ENCODE assay signal across 8 mouse cellular contexts in the genomic region with DNA sequence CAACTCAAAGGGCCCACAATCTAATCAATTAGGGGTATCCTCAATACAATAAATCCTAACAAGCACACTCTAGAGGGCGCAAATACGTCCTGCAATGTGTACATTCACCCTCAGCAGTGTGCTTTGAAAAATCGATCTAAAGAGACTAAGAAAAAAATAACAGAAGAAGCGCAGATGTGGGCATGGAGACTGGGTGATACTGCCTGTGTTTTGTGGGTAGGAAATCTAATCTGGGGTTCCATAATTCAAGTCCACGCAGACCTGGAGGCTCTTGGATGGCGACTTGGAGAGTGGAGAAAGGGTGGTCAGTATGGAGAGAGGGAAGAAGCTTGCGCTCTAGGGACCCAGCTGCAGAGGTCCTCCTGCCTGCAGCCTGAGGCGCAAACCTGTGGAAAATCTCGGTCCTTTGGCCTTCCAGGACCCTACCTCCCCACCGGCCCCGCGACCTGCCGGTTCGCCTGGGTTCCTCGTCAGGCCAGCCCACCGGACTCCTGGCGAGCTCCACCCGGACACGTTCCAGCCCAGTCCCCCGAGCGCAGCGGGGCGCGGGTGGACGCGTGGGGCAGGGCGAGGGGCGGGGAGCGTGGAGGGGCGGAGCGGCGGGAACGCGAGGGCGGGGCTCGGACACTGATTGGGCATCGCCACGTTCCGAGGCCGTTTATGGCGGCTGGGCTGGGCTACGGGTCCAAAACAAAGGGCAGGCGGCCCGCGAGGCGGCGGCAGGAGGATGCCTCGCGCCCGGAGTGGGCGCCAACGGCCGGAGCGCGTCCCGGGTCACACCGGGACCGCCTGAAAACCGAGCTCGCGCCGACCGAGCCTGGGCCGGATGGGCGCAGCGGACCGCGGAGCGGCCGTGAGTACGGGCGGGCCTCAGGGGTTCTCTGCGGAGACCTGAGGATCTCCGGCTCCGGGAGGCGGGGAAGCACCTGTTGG. TPM values are rescaled to one million over a fixed set of nuclear protein-coding genes. Genes with fewer than 3 reads are reported as not detected.
A peak's percentile ranks its signal among the peaks of the same experiment; 100 is the strongest.
DNase-seq lines count a peak whose midpoint lies in the region; ATAC-seq and TF ChIP-seq lines count a peak whose summit lies in the region.

A gene (plus strand): TSS at position 186 of the 933 bp plus-strand sequence.

- no peaks in the 10 kb centered on the region for H3K79me2 ChIP-seq in CH12.LX (replicated peaks; ENCODE audit: control insufficient read depth, extremely low read depth, insufficient read depth, poor library complexity, severe bottlenecking)

- peak within 1 kb of the TSS; percentile 79 for H3K4me2 ChIP-seq in CH12.LX (ENCODE audit: insufficient read depth, low read depth, poor library complexity, severe bottlenecking)
- H3K4me2 ChIP-seq in forebrain, embryonic 11.5 days (ENCODE audit: low read depth, low read length, severe bottlenecking), result peak within 1 kb of the TSS; percentile 73
- peak within 1 kb of the TSS; percentile 97 for H3K4me2 ChIP-seq in heart, postnatal 0 days (ENCODE audit: low read depth, low read length)
- H3K4me2 ChIP-seq in liver, postnatal 0 days (ENCODE audit: low read depth, low read length), result peak within 1 kb of the TSS; percentile 86
- H3K4me2 ChIP-seq in neural tube, embryonic 14.5 days (ENCODE audit: low read depth, low read length), result peak within 1 kb of the TSS; percentile 71

- peaks cover 5% of the 10 kb centered on the region for H3K9me3 ChIP-seq in CH12.LX (replicated peaks; ENCODE audit: low read length)
- H3K9me3 ChIP-seq in forebrain, embryonic 11.5 days (ENCODE audit: control insufficient read depth, low read length), result no peaks in the 10 kb centered on the region
- H3K9me3 ChIP-seq in heart, postnatal 0 days (replicated peaks; ENCODE audit: control insufficient read depth, low read length), result no peaks in the 10 kb centered on the region
- H3K9me3 ChIP-seq in liver, postnatal 0 days (ENCODE audit: low read length), result no peaks in the 10 kb centered on the region
- H3K9me3 ChIP-seq in neural tube, embryonic 14.5 days (ENCODE audit: control insufficient read depth, low read length), result no peaks in the 10 kb centered on the region

- dilution Hi-C loops in CH12.LX (cut with MboI; ENCODE audit: extremely low pct_ligation_motif_present, extremely low pct_unique_long_range_greater_than_20kb, low sequenced_read_pairs), result no loop called here

- TF ChIP-seq EP300 in CH12.LX (IDR thresholded peaks at IDR 0.05; ENCODE audit: low read length), result no peak
- TF ChIP-seq EP300 in heart, postnatal 0 days (IDR thresholded peaks at IDR 0.05; ENCODE audit: low read depth), result no peak
- no peak for TF ChIP-seq EP300 in liver, postnatal 0 days (IDR thresholded peaks at IDR 0.05; ENCODE audit: low read depth)

- H3K27me3 ChIP-seq in CH12.LX (replicated peaks), result peaks cover 43% of the 10 kb centered on the region
- no peaks in the 10 kb centered on the region for H3K27me3 ChIP-seq in forebrain, embryonic 11.5 days (ENCODE audit: control insufficient read depth, insufficient read depth, low read length)
- no peaks in the 10 kb centered on the region for H3K27me3 ChIP-seq in heart, postnatal 0 days (ENCODE audit: control insufficient read depth, insufficient read depth, low read length)
- no peaks in the 10 kb centered on the region for H3K27me3 ChIP-seq in liver, postnatal 0 days (ENCODE audit: insufficient read depth, low read length)
- H3K27me3 ChIP-seq in neural tube, embryonic 14.5 days (ENCODE audit: control insufficient read depth, insufficient read depth, low read length), result no peaks in the 10 kb centered on the region
- no peaks in the 10 kb centered on the region for H3K27me3 ChIP-seq in testis, adult 2 months (ENCODE audit: control insufficient read depth, insufficient read depth, low read length)

- DNase-seq in CH12.LX (ENCODE audit: extremely low read depth), result peak; percentile 45
- peak; percentile 34 for DNase-seq in c-Kit-positive CD71-negative TER-119-negative erythroid progenitor cells, embryonic 14.5 days (ENCODE audit: low read depth)
- peak; percentile 96 for DNase-seq in forebrain, embryonic 11.5 days (ENCODE audit: low spot score)
- peak; percentile 76 for DNase-seq in heart, postnatal 0 days (ENCODE audit: low spot score)
- DNase-seq in kidney, postnatal 36 days, result peak; percentile 88 to 94
- DNase-seq in liver, postnatal 0 days, result peak; percentile 82

- TF ChIP-seq POLR2A in CH12.LX (IDR thresholded peaks at IDR 0.05; ENCODE audit: low read depth, low read length), result peak; percentile 43; the same call in 1 of the 2 replicates
- peak; percentile 63 for TF ChIP-seq POLR2A in testis, adult 2 months (IDR thresholded peaks at IDR 0.05; ENCODE audit: control insufficient read depth, low read depth, low read length)

- in situ Hi-C loops in CH12.LX (cut with MboI; ENCODE audit: low pct_ligation_motif_present, low pct_unique_long_range_greater_than_20kb, low sequenced_read_pairs), result loop anchor here (10.0 kb wide), 1 partner anchor 145 kb away; no protein-coding TSS in a partner anchor

- TF ChIP-seq CTCF in CH12.LX (conservative IDR thresholded peaks at IDR 0.05 in 1 of 2, IDR thresholded peaks at IDR 0.05 in 1 of 2; ENCODE audit: low read depth in 2 of 2, low read length in 2 of 2), result peak in 1 of 2 experiments; percentile 72; a peak in 2 of 4 replicates
- TF ChIP-seq CTCF in heart, postnatal 0 days (IDR thresholded peaks at IDR 0.05; ENCODE audit: low read depth), result peak; percentile 37; the same call in 1 of the 2 replicates
- peak; percentile 53 for TF ChIP-seq CTCF in liver, postnatal 0 days (IDR thresholded peaks at IDR 0.05; ENCODE audit: low read depth)
- no peak for TF ChIP-seq CTCF in testis, adult 2 months (IDR thresholded peaks at IDR 0.05; ENCODE audit: control insufficient read depth, insufficient read depth, insufficient replicate concordance, low read depth, low read length)

- no peak within 1 kb of the TSS for H3K27ac ChIP-seq in CH12.LX (ENCODE audit: insufficient read depth, low read depth)
- H3K27ac ChIP-seq in forebrain, embryonic 11.5 days (ENCODE audit: low read depth, low read length), result peak within 1 kb of the TSS; percentile 89
- peak within 1 kb of the TSS; percentile 68 for H3K27ac ChIP-seq in heart, postnatal 0 days (ENCODE audit: low read depth)
- H3K27ac ChIP-seq in liver, postnatal 0 days (ENCODE audit: low read depth), result peak within 1 kb of the TSS; percentile 19; the same call in 1 of the 2 replicates
- peak within 1 kb of the TSS; percentile 90 for H3K27ac ChIP-seq in neural tube, embryonic 14.5 days (ENCODE audit: low read depth, low read length)
- H3K27ac ChIP-seq in testis, adult 2 months (ENCODE audit: control insufficient read depth, insufficient read depth, low read depth, low read length), result peak within 1 kb of the TSS; percentile 80

- H3K9ac ChIP-seq in CH12.LX (ENCODE audit: insufficient read depth, low read depth), result peak within 1 kb of the TSS; percentile 69
- peak within 1 kb of the TSS; percentile 97 for H3K9ac ChIP-seq in forebrain, embryonic 11.5 days (ENCODE audit: low read length)
- peak within 1 kb of the TSS; percentile 76 for H3K9ac ChIP-seq in heart, postnatal 0 days (replicated peaks; ENCODE audit: low read depth, low read length)
- peak within 1 kb of the TSS; percentile 52 for H3K9ac ChIP-seq in liver, postnatal 0 days (replicated peaks)
- H3K9ac ChIP-seq in neural tube, embryonic 14.5 days (replicated peaks; ENCODE audit: low read depth, low read length), result peak within 1 kb of the TSS; percentile 85

- peak; percentile 21 for TF ChIP-seq RAD21 in CH12.LX (IDR thresholded peaks at IDR 0.05; ENCODE audit: low read depth, low read length)

- peak within 1 kb of the TSS; percentile 55 to 66 (median 62) for H3K4me3 ChIP-seq in CH12.LX (replicated peaks in 1 of 3; ENCODE audit: low read depth in 2 of 3, low read length in 2 of 3, poor library complexity in 1 of 3)
- H3K4me3 ChIP-seq in forebrain, embryonic 11.5 days (ENCODE audit: low read depth, low read length), result peak within 1 kb of the TSS; percentile 86
- H3K4me3 ChIP-seq in heart, postnatal 0 days (ENCODE audit: low read depth, low read length), result peak within 1 kb of the TSS; percentile 81
- peak within 1 kb of the TSS; percentile 65 for H3K4me3 ChIP-seq in liver, postnatal 0 days (ENCODE audit: low read depth, low read length)
- H3K4me3 ChIP-seq in neural tube, embryonic 14.5 days (ENCODE audit: low read depth, low read length), result peak within 1 kb of the TSS; percentile 84
- peak within 1 kb of the TSS; percentile 85 for H3K4me3 ChIP-seq in testis, adult 2 months (ENCODE audit: control insufficient read depth, low read depth, low read length)

- WGBS in forebrain, embryonic 11.5 days, result under 1% methylated on average over 71 of the region's 76 CpGs
- WGBS in heart, postnatal 0 days, result under 1% methylated on average over 44 of the region's 76 CpGs
- WGBS in liver, postnatal 0 days (ENCODE audit: insufficient replicate concordance), result under 1% methylated on average over 60 of the region's 76 CpGs
- under 1% methylated on average over 76 of the region's 76 CpGs for WGBS in neural tube, embryonic 14.5 days

- peak; percentile 97 for ATAC-seq in forebrain, embryonic 11.5 days (replicated peaks; ENCODE audit: low FRiP score)
- ATAC-seq in heart, postnatal 0 days (ENCODE audit: insufficient read depth, low read depth), result peak; percentile 93
- peak; percentile 90 for ATAC-seq in liver, postnatal 0 days
- ATAC-seq in neural tube, embryonic 14.5 days (ENCODE audit: low read depth), result peak; percentile 96

- H3K36me3 ChIP-seq in CH12.LX (replicated peaks in 1 of 2; ENCODE audit: control insufficient read depth in 1 of 2, insufficient read depth in 1 of 2, low read length in 1 of 2), result no peaks in the 10 kb centered on the region
- peaks cover 6% of the 10 kb centered on the region; the same call in 1 of the 2 replicates for H3K36me3 ChIP-seq in forebrain, embryonic 11.5 days (ENCODE audit: control insufficient read depth, insufficient read depth, low read length)
- H3K36me3 ChIP-seq in heart, postnatal 0 days (replicated peaks; ENCODE audit: control insufficient read depth, insufficient read depth, low read length), result no peaks in the 10 kb centered on the region
- H3K36me3 ChIP-seq in liver, postnatal 0 days (replicated peaks; ENCODE audit: insufficient read depth, low read length), result no peaks in the 10 kb centered on the region
- H3K36me3 ChIP-seq in neural tube, embryonic 14.5 days (ENCODE audit: control insufficient read depth, insufficient read depth, low read length), result peaks cover under 1% of the 10 kb centered on the region
- H3K36me3 ChIP-seq in testis, adult 2 months (ENCODE audit: control insufficient read depth, insufficient read depth, low read length), result peaks cover 3% of the 10 kb centered on the region; the same call in 1 of the 2 replicates

- H3K4me1 ChIP-seq in CH12.LX (ENCODE audit: control insufficient read depth in 1 of 2, insufficient read depth in 2 of 2), result peaks cover 9 to 16% of the 10 kb centered on the region in 2 experiments
- no peaks in the 10 kb centered on the region for H3K4me1 ChIP-seq in forebrain, embryonic 11.5 days (replicated peaks; ENCODE audit: control insufficient read depth, insufficient read depth, low read length)
- H3K4me1 ChIP-seq in heart, postnatal 0 days (ENCODE audit: control insufficient read depth, insufficient read depth), result peaks cover 3% of the 10 kb centered on the region; the same call in 1 of the 2 replicates
- no peaks in the 10 kb centered on the region for H3K4me1 ChIP-seq in liver, postnatal 0 days (ENCODE audit: insufficient read depth)
- peaks cover 5% of the 10 kb centered on the region for H3K4me1 ChIP-seq in neural tube, embryonic 14.5 days (ENCODE audit: control insufficient read depth, insufficient read depth, low read length)
- H3K4me1 ChIP-seq in testis, adult 2 months (ENCODE audit: control insufficient read depth, insufficient read depth, low read length), result peaks cover 5% of the 10 kb centered on the region

RNA-seq across cellular contexts. Expression of the gene that starts here (rescaled TPM):
- total RNA-seq in CH12.LX (2012; rRNA removed) (1.3 and 1.5 TPM in 2 replicates), CH12.LX (2014; rRNA removed) (0.21 TPM in 1 of 2 replicates, not detected in the other)
- polyA plus RNA-seq in CH12.LX (2012; ENCODE audit: insufficient read length, low read depth), result 0.56 and 0.83 TPM in 2 replicates
- polyA plus RNA-seq in forebrain, embryonic 11.5 days (2014; fragmentation: Nextera tagmentation; extraction: Ambion mirVana), result 119 and 130 TPM in 2 replicates
- 2.5 and 3.5 TPM in 2 replicates for total RNA-seq in heart, postnatal 0 days (2014; rRNA removed; ENCODE audit: low replicate concordance)
- polyA plus RNA-seq in heart, postnatal 0 days (2015; fragmentation: Nextera tagmentation; extraction: Ambion mirVana), result 7.5 and 8.5 TPM in 2 replicates
- polyA plus RNA-seq in liver, postnatal 0 days (2015; fragmentation: Nextera tagmentation; extraction: Ambion mirVana), result 0.92 and 1.2 TPM in 2 replicates
- polyA plus RNA-seq in neural tube, embryonic 14.5 days (2014; fragmentation: Nextera tagmentation; extraction: Ambion mirVana), result 109 and 129 TPM in 2 replicates
- 417 and 464 TPM in 2 replicates for polyA plus RNA-seq in testis, adult 2 months (2012; rRNA removed)

Comparison
In these comparisons a context has a peak if more than half of its experiments do, and no peak if none do; other contexts are left out.
1. RNA of the gene that starts here (polyA plus RNA-seq): 417 to 464 TPM in testis, adult 2 months, 109 to 129 TPM in neural tube, embryonic 14.5 days and 119 to 130 TPM in forebrain, embryonic 11.5 days; 7.5 to 8.5 TPM in heart, postnatal 0 days, 0.92 to 1.2 TPM in liver, postnatal 0 days and 0.56 to 0.83 TPM in CH12.LX; every median in the first group is over 10 times any median in the second.
2. DNase-seq: peak in every context shown above with its lines; median percentile 96 in forebrain, embryonic 11.5 days; 91 in kidney, postnatal 36 days; 82 in liver, postnatal 0 days; 76 in heart, postnatal 0 days; 45 in CH12.LX; 34 in c-Kit-positive CD71-negative TER-119-negative erythroid progenitor cells, embryonic 14.5 days.
3. Peak in every context shown above with its lines, with median percentiles within 50 percentile points of each other: H3K4me2 ChIP-seq, H3K4me3 ChIP-seq, H3K9ac ChIP-seq and ATAC-seq.